Mouse (Mus musculus): ENCODE data around the gene Parm1.

Parm1 gene

GRCm38 (mm10) chr5:91655263-91655662 is 137.8 kb downstream of the Parm1 start:
- DNase-seq, result no peak

GRCm38 (mm10) chr5:91662715-91663114 is 145.3 kb downstream of the Parm1 start:
- DNase-seq, result no peak

GRCm38 (mm10) chr5:91667127-91667526 is 149.7 kb downstream of the Parm1 start:
- DNase-seq, result no peak

- DNase-seq, result no peak
These were observed 151.8 kb downstream of the Parm1 start for GRCm38 (mm10) chr5:91669235-91669634.
